Mouse (Mus musculus) bone marrow, adult 2 months (tissue): ENCODE results near the gene Get4. TPM values are rescaled to one million over a fixed set of nuclear protein-coding genes. Genes with fewer than 3 reads are reported as not detected.

Experiments used
- H3K27ac ChIP-seq: fragments of 200-500 bp; 2 replicates; pipeline ENCODE4 v1.5.1; 2012; ENCODE audit warnings: low read depth, mild to moderate bottlenecking, control low read depth, inconsistent platforms, low read length; ENCODE audit not compliant: control insufficient read depth, poor library complexity, insufficient read depth
- H3K4me1 ChIP-seq: fragments of 200-500 bp; 2 replicates; pipeline ENCODE4 v1.6.1; 2011; ENCODE audit warnings: low read length; ENCODE audit not compliant: control insufficient read depth, insufficient read depth
- H3K4me3 ChIP-seq: fragments of 200-500 bp; replicated peaks from 2 replicates; pipeline ENCODE3; 2011; ENCODE audit warnings: mild to moderate bottlenecking, low read depth, low read length, control low read depth; ENCODE audit not compliant: control insufficient read depth
- CTCF ChIP-seq: fragments of 200-500 bp; IDR thresholded peaks from 2 replicates; pipeline ENCODE4 v1.5.1; 2011; ENCODE audit warnings: low read length, control low read depth; ENCODE audit not compliant: control insufficient read depth, insufficient read depth
- POLR2A ChIP-seq: fragments of 200-500 bp; IDR thresholded peaks from 2 replicates; pipeline ENCODE4 v1.6.1; 2011; ENCODE audit warnings: low read depth, mild to moderate bottlenecking, control low read depth, low read length, borderline replicate concordance; ENCODE audit not compliant: control insufficient read depth
- WGBS: fragments of 180-500 bp; shearing (Covaris S2); methylation state at CpG from one replicate; pipeline ENCODE4 v1.1.7; 2018; 5-methylcytosine and 5-hydroxymethylcytosine counted together
- polyA plus RNA-seq: library from polyadenylated mRNA; stranded (reverse); fragments of >200 nt; gene quantifications from 2 replicates; pipeline ENCODE4 v1.2.4, GENCODE M21; 2011; ENCODE audit warnings: low replicate concordance; ENCODE audit not compliant: missing spikeins, insufficient read depth, insufficient read length

Get4 gene
- polyA plus RNA-seq, 1 experiment = 60.2 TPM

DNA sequence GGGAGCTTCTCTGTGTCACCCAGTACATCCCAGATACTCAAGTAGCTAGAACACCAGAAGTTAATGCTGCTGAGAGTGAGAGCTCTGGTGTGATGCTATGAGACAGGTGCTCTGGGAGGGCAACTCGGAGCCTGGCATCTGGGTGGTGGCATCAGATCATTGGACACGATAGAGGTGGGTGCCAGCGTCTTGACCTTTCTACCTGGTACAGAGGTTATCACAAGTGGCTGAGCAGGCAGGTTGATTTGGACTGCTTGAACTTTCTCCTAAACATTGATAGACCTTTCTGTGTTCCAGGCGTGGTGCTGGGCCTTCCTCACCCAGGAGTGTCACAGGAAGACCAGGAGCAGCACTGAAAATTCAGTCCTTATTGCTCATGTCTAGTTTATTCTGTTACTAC, 24.9 kb upstream of the Get4 start:
- Histone ChIP-seq H3K4me1 (no peaks in the 10 kb centered on the region), H3K27ac (no peak overlapping the region), H3K4me3 (no peak overlapping the region)
- TF ChIP-seq CTCF = no peak
- TF ChIP-seq POLR2A = no peak
- 89% methylated on average over 4 of the region's 4 CpGs for WGBS

DNA sequence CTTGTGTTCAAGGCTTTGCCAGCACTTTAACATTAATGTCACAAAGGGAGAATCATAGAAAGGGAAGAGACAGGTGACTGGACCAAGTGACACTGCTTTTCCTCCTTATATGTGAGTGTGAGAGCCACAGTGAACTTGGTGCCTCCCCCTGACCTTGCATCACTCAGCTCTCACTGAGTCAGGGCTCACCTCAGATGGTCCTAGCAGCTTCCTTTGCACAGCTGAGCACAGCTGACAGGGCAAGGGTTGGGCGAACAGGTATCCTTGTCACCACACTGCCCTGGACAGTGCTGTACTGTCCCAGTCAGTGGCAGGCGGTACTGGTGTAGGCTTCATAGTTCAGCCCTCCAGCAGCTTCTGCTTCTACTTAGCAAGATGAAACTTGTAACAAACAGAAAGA, 24.5 kb upstream of the Get4 start:
- Histone ChIP-seq H3K4me1 (no peaks in the 10 kb centered on the region), H3K4me3 (no peak overlapping the region), H3K27ac (no peak overlapping the region)
- TF ChIP-seq CTCF = no peak
- TF ChIP-seq POLR2A = no peak
- 95% methylated on average over 2 of the region's 2 CpGs for WGBS

DNA sequence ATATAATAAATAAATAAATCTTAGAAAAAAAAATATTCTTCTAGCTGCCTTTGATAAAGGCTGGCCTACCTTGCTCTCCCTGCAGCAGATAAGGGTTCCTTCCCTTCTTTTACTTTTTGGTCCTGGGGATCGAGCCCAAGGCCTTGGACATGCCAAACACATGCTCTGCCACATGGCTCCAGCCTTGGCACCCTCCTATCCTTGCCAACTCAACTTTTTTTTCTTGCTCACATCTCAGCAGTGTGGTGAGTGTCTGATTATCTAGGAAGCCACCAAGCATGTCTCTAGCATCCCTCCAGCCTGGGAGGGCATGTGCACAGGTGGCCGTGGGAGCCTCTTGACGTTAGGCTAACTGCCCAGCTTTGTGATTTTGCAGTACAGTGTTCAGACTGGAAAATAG, 23.8 kb upstream of the Get4 start:
- 88% methylated on average over 3 of the region's 3 CpGs for WGBS
- Histone ChIP-seq H3K27ac (no peak overlapping the region), H3K4me3 (no peak overlapping the region), H3K4me1 (no peaks in the 10 kb centered on the region)
- TF ChIP-seq POLR2A = no peak
- no peak for TF ChIP-seq CTCF

DNA sequence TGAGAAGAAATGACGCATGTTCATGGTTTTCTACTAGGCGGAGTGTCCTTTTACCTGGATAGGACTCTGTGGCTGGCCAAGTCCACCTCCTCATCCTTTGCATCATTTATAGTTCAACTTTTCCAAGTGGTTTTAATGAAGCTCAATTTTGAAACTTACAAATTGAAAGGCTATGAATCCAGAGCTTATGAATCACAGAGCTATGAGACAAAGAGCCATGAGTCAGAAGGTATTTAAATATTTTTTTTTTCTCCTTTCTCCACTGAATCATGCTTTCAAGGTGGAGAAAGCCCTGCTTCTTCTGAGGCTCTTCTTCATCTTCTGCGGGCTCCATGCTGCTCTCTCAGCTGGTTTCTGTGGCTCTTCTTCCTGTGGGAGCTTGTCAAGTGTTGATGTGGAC, 22.4 kb upstream of the Get4 start:
- Histone ChIP-seq H3K27ac (no peak overlapping the region), H3K4me3 (no peak overlapping the region), H3K4me1 (no peaks in the 10 kb centered on the region)
- 90% methylated on average over 3 of the region's 3 CpGs for WGBS
- TF ChIP-seq POLR2A (no peak), CTCF (no peak)

DNA sequence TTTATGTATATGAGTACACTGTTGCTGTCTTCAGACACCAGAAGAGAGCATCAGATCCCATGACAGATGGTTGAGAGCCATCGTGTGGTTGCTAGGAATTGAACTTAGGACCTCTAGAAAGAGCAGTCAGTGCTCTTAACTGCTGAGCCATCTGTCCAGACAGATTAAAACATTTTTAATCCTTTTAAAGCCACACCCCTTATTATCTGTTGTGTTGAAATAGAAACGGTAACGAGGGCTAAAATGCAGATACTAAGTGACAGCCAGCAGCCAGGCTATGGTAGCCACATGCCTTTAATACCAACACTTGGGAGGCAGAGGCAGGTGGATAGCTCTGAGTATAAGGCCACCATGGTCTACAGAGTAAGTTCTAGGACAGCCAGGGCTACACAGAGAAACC, 20.0 kb upstream of the Get4 start:
- WGBS = 63% methylated on average over 3 of the region's 3 CpGs
- Histone ChIP-seq H3K4me1 (no peaks in the 10 kb centered on the region), H3K4me3 (no peak overlapping the region), H3K27ac (no peak overlapping the region)
- TF ChIP-seq CTCF (no peak), POLR2A (no peak)

DNA sequence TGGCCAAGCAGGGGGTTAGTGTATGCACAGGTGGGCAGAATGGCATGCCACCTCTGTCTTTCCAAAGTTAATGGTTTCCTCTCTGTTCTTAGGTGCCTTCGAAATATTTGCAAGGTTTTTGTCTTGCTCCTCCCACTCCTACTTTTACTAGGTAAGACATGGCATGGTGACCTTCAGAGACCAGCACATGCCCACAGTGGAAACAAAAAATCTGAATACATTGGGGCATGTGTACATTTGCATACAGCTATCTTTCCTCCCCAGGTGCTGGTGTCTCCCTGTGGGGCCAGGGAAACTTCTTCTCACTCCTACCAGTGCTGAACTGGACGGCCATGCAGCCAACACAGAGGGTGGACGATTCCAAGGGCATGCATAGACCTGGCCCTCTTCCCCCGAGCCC, 17.7 kb upstream of the Get4 start:
- WGBS = 88% methylated on average over 4 of the region's 4 CpGs
- Histone ChIP-seq H3K4me1 (no peaks in the 10 kb centered on the region), H3K4me3 (no peak overlapping the region), H3K27ac (no peak overlapping the region)
- no peak for TF ChIP-seq POLR2A
- no peak for TF ChIP-seq CTCF

DNA sequence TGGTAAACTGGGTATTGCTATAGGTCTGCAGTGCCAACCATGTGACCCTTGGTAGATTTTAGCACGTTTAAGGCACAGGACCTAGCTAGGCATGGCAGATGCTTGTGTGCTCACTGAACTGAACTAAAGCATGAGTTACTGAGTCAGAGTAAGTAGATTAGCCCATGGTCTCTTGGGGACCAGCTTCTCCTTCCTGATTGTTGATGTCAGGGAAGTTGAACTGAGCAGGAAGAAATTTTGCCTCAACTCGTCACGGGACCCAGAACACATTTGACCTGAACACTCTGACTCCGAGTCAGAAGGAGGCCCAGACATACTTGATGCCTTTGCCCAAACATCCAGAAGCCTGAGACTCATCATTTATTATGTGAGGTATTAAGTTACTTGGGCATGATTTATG, 14.7 kb upstream of the Get4 start:
- no peak overlapping the region for H3K4me3 ChIP-seq
- TF ChIP-seq CTCF = no peak
- TF ChIP-seq POLR2A = no peak
- no peaks in the 10 kb centered on the region for H3K4me1 ChIP-seq
- 87% methylated on average over 4 of the region's 4 CpGs for WGBS
- no peak overlapping the region for H3K27ac ChIP-seq

DNA sequence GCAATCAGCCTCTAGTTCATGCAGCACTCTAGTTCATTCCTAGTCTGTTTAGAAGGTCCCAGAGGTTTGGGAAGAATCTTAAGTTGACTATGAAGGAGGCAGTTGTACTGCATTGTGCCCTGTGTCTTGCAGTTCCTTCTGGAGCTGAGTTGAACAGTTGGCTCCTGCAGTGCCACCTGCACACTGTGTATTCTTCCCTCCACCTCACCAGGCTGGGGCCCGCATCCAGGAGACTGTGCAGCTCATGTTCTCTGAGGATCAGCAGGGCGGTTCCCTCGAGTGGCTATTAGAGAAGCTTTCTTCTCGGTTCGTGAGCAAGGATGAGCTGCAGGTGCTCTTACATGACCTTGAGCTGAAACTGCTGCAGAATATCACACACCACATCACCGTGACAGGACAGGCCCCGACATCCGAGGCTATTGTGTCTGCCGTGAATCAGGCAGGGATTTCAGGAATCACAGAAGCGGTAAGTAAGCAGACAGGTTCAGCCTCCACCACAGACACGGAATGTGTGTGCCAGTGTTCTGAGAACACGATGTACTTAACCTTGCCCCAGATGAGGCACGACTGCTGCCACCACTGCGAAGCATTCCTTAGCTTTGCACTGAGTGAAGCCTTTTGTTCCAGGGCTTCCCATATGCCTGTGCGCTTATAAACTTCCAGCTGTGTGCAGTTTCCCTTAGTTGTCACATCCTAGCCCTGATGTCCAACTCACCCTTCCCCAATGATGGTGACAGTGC, 10.9 kb upstream of the Get4 start:
- Histone ChIP-seq H3K4me3 (no peak overlapping the region), H3K4me1 (no peaks in the 10 kb centered on the region), H3K27ac (no peak overlapping the region)
- WGBS = 91% methylated on average over 15 of the region's 15 CpGs
- TF ChIP-seq CTCF = no peak
- no peak for TF ChIP-seq POLR2A

DNA sequence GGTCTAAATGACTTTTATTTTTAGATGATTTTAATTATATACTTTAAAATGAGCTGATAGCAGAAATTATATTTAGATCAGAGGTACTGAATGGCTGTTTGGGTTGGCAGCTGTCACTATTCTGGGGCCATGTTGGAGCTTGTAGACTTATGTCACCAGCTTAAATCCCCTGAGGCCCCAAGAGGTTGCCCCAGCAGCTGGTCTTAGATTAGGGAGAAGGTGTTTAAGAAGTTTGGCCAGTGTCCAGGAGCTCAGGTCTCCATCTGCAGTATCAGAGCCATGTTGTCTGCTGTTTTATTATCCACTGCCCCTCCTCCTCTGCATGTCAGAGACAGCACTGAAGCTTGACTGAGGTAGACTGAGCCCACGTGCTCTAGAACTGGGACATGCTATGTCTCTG, 8.7 kb upstream of the Get4 start:
- TF ChIP-seq CTCF (no peak), POLR2A (no peak)
- Histone ChIP-seq H3K27ac (no peak overlapping the region), H3K4me1 (no peaks in the 10 kb centered on the region), H3K4me3 (no peak overlapping the region)
- 64% methylated on average over 1 of the region's 1 CpGs for WGBS
